Mouse (Mus musculus) brain, adult 10 weeks (tissue): ENCODE data around the gene Olfr51. TPM values are rescaled to one million over a fixed set of nuclear protein-coding genes. Genes with fewer than 3 reads are reported as not detected.

Experiments used
- polyA plus RNA-seq: library from polyadenylated mRNA; stranded (reverse); fragments of 350-450 nt; fragmentation: Illumina TruSeq; extraction: RNeasy Lipid Tissue Mini Kit (QIAGEN cat#74804); gene quantifications from one replicate; pipeline ENCODE4 v1.2.3, GENCODE M21; 2015; ENCODE audit warnings: low read depth, low replicate concordance

The Olfr51 gene
- polyA plus RNA-seq: not detected

DNA sequence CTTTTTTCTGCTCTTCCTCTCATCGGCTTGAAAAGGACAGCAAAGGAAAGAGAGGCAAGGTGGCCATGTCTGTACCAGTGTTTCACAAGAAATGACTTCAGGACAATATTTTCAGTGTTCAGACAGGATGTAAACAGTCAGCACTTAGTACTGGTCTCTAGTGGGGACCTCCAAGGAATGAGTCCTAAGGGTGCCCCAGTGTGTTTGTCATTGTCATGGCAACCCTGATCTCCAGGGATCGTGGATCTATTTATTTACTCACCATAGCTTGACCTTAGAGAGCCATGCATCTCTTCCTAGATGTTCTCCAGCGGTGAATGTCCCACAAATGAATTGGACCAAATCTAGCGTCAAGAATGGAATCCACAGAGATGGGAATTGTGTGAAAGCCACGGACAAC, at the start of gene Olfr51:
Olfr51 (plus strand) TSS at position 301 of the 400 bp plus-strand sequence.

GRCm38 (mm10) chr11:50953665-50954064, 49.7 kb upstream of the Olfr51 start, which contains the start of gene Prop1:
Gene Prop1, minus strand, starts transcription at chr11:50953765.

DNA sequence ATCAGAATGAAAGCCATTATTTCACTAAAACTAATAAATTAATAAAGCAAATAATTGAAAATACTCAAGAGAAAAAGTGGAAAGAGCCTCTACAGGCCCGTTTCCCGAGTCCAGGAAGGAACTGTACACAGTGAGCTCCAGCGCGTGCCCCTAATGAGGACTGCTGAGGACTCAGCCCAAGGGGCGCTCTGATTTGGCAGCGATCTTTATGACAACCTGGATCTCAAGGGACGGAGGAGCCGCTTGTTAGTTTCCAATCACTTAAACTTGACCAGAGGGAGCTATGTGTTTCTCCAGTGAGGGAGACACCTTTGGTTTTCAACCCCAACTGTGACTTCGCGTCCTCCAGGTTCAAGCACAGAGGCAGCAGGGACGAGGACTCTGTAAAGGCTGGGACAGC, 37.2 kb upstream of the Olfr51 start, which contains the start of gene Olfr1378:
Olfr1378 (plus strand) TSS at position 301 of the 400 bp plus-strand sequence.

GRCm38 (mm10) chr11:50981667-50982066, 21.7 kb upstream of the Olfr51 start, which contains the start of gene Olfr1377:
Gene Olfr1377, plus strand, starts transcription at chr11:50981967.

DNA sequence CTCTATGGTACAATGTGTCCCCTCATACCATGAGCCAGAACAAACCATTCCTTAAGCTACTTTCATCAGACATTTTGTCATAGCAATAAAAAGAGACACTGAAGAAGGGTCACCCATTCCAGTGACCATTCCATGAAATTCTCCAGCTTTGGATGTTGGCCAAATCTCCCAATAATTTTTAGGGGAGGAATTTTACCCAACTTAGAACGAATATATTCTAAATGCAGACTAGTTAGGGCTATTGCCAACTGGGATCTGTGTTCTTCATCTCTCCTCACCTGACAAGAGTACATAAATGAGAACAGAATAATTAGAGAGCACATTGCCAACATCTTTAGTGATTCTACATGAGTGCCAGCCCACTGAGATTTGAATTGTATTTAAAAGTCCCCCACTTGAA, 10.5 kb downstream of the Olfr51 start, which contains the start of gene Olfr54:
Olfr54 (plus strand) TSS at position 301 of the 400 bp plus-strand sequence.

GRCm38 (mm10) chr11:51047809-51048208, 44.4 kb downstream of the Olfr51 start, which contains the start of gene Olfr1375:
Gene Olfr1375, plus strand, starts transcription at chr11:51048109.

GRCm38 (mm10) chr11:51059151-51059571, 55.8 kb downstream of the Olfr51 start, which contains the start of gene Zfp354a:
Gene Zfp354a, plus strand, starts transcription at chr11:51059257.

Other genes with a start within 250 kb of the Olfr51 start
- gene Zfp354c, start 175.9 kb upstream of the Olfr51 start, polyA plus RNA-seq: 29.3 TPM
- gene Zfp879, start 162.0 kb upstream of the Olfr51 start, polyA plus RNA-seq: 3.5 TPM
- gene Grm6, start 152.9 kb upstream of the Olfr51 start, polyA plus RNA-seq: not detected
- gene Zfp454, start 115.9 kb upstream of the Olfr51 start, polyA plus RNA-seq: 5.7 TPM
- 28.0 TPM for gene Zfp2, start 87.4 kb upstream of the Olfr51 start, polyA plus RNA-seq
- gene Zfp354b, start 72.0 kb upstream of the Olfr51 start, polyA plus RNA-seq: 4.7 TPM
- not detected for gene 4933414I15Rik, start 59.8 kb upstream of the Olfr51 start, polyA plus RNA-seq
- gene Prop1, start 49.8 kb upstream of the Olfr51 start, polyA plus RNA-seq: not detected
- not detected for gene Olfr1378, start 37.1 kb upstream of the Olfr51 start, polyA plus RNA-seq
- not detected for gene Olfr1377, start 21.6 kb upstream of the Olfr51 start, polyA plus RNA-seq
- gene Olfr54, start 10.6 kb downstream of the Olfr51 start, polyA plus RNA-seq: not detected
- gene Olfr1375, start 44.5 kb downstream of the Olfr51 start, polyA plus RNA-seq: not detected
- 8.3 TPM for gene Zfp354a, start 55.7 kb downstream of the Olfr51 start, polyA plus RNA-seq
- not detected for gene Gm12569, start 216.9 kb downstream of the Olfr51 start, polyA plus RNA-seq